Mouse (Mus musculus): ENCODE results near the gene Csn1s2a. TPM values are rescaled to one million over a fixed set of nuclear protein-coding genes. Genes with fewer than 3 reads are reported as not detected.

Csn1s2a gene
- not detected for polyA plus RNA-seq (2017; shearing (Covaris generic))

GRCm38 (mm10) chr5:87774267-87774666, at the start of gene Csn1s2a:
TSS of gene Csn1s2a (plus strand) at chr5:87774567.

DNA sequence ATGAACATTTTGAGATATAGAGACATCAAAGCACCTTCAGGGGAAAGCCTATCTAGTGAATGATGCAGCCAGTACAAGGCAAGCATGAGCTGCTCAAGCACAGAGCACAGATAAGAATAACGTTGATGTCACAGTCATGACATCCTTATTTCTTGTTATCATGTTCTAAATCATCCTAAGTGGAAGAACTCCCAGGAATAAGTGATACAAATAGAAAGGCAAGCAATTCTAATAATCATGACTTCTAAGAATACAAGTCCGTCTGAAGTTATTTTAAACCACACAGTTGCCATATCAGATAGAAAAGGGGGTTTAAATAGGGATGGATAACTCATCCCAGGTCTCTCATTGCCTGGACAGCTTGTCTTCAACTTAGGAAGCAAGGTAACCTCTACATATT, 33.4 kb downstream of the Csn1s2a start, which contains the start of gene Csn1s2b:
Csn1s2b (plus strand) TSS at position 301 of the 400 bp plus-strand sequence.

GRCm38 (mm10) chr5:87825386-87825785, 51.0 kb downstream of the Csn1s2a start, which contains the start of gene Prr27:
TSS of gene Prr27 (plus strand) at chr5:87825686.

Other genes starting within 250 kb of the Csn1s2a start
- under 1 TPM in 1 of 2 experiments, not detected in 1; 0.10 TPM for gene Sult1b1, start 236.4 kb upstream of the Csn1s2a start, polyA plus RNA-seq (2017; shearing (Covaris generic))
- under 1 TPM; 0.06 to 0.42 TPM for gene Sult1d1, start 205.5 kb upstream of the Csn1s2a start, polyA plus RNA-seq (2017; shearing (Covaris generic))
- under 1 TPM in 1 of 2 experiments, not detected in 1; 0.31 TPM for gene Sult1e1, start 183.0 kb upstream of the Csn1s2a start, polyA plus RNA-seq (2017; shearing (Covaris generic))
- gene Csn1s1, start 108.4 kb upstream of the Csn1s2a start, polyA plus RNA-seq (2017; shearing (Covaris generic)), result 1 to 10 TPM in 1 of 2 experiments, not detected in 1; 1.8 TPM
- gene Csn2, start 74.9 kb upstream of the Csn1s2a start, polyA plus RNA-seq (2017; shearing (Covaris generic)), result not detected
- gene Csn1s2b, start 33.5 kb downstream of the Csn1s2a start, polyA plus RNA-seq (2017; shearing (Covaris generic)), result under 1 TPM; 0.75 to 0.91 TPM
- under 1 TPM in 1 of 2 experiments, not detected in 1; 0.50 TPM for gene Prr27, start 51.1 kb downstream of the Csn1s2a start, polyA plus RNA-seq (2017; shearing (Covaris generic))
- not detected for gene Odam, start 110.5 kb downstream of the Csn1s2a start, polyA plus RNA-seq (2017; shearing (Covaris generic))
- under 1 TPM; 0.26 to 0.93 TPM for gene Csn3, start 151.0 kb downstream of the Csn1s2a start, polyA plus RNA-seq (2017; shearing (Covaris generic))
- gene 2310003L06Rik, start 194.9 kb downstream of the Csn1s2a start, polyA plus RNA-seq (2017; shearing (Covaris generic)), result under 1 TPM; 0.14 to 0.23 TPM
- under 1 TPM in 1 of 2 experiments, not detected in 1; 0.86 TPM for gene Gm28434, start 194.9 kb downstream of the Csn1s2a start, polyA plus RNA-seq (2017; shearing (Covaris generic))
- gene Cabs1, start 204.9 kb downstream of the Csn1s2a start, polyA plus RNA-seq (2017; shearing (Covaris generic)), result not detected
- gene Smr3a, start 228.0 kb downstream of the Csn1s2a start, polyA plus RNA-seq (2017; shearing (Covaris generic)), result over 10,000 TPM in 1 of 2 experiments, under 1 TPM in 1; 0.92 to 10,886 TPM

Measured in inflammation-experienced regulatory T-cells (primary cell).